Mouse (Mus musculus) forebrain, embryonic 13.5 days (tissue): Measurements from ENCODE around the gene Dok3. TPM values are rescaled to one million over a fixed set of nuclear protein-coding genes. Genes with fewer than 3 reads are reported as not detected.
A peak's percentile ranks its signal among the peaks of the same experiment; 100 is the strongest.

Experiments used
- ATAC-seq: fragments of 200-750 bp; cut with Nextera tagmentation; 2 replicates; pipeline ENCODE4 v1.8.0; 2017
- H3K27ac ChIP-seq: fragments of 300-500 bp; sonication (generic); 2 replicates; pipeline ENCODE4 v1.5.1; 2015; ENCODE audit warnings: inconsistent platforms, mild to moderate bottlenecking, moderate library complexity
- H3K27me3 ChIP-seq: fragments of 300-500 bp; sonication (generic); 2 replicates; pipeline ENCODE4 v1.6.1; 2015; ENCODE audit warnings: mild to moderate bottlenecking, inconsistent platforms
- H3K36me3 ChIP-seq: fragments of 300-500 bp; sonication (generic); 2 replicates; pipeline ENCODE4 v1.6.1; 2015; ENCODE audit warnings: mild to moderate bottlenecking, inconsistent platforms; ENCODE audit not compliant: poor library complexity, severe bottlenecking
- H3K4me1 ChIP-seq: fragments of 300-500 bp; sonication (generic); 2 replicates; pipeline ENCODE4 v1.6.1; 2015; ENCODE audit warnings: inconsistent platforms
- H3K4me2 ChIP-seq: fragments of 300-500 bp; sonication (generic); 2 replicates; pipeline ENCODE4 v1.6.1; 2015; ENCODE audit warnings: inconsistent platforms, mild to moderate bottlenecking, moderate library complexity
- H3K4me3 ChIP-seq: fragments of 300-500 bp; sonication (generic); 2 replicates; pipeline ENCODE4 v1.5.1; 2015; ENCODE audit warnings: mild to moderate bottlenecking, inconsistent platforms
- H3K9ac ChIP-seq: fragments of 300-500 bp; sonication (generic); 2 replicates; pipeline ENCODE4 v1.6.1; 2015; ENCODE audit warnings: mild to moderate bottlenecking, inconsistent platforms
- H3K9me3 ChIP-seq: fragments of 300-500 bp; sonication (generic); replicated peaks from 2 replicates; pipeline ENCODE4 v1.6.1; 2016; ENCODE audit warnings: inconsistent platforms
- WGBS: fragments of 180-500 bp; shearing (Covaris S2); methylation state at CpG from one replicate; pipeline ENCODE4 v1.1.7; 2015; 5-methylcytosine and 5-hydroxymethylcytosine counted together
- polyA plus RNA-seq: library from polyadenylated mRNA; unstranded; fragments of >200 nt; fragmentation: Nextera tagmentation; extraction: Ambion mirVana; gene quantifications from 2 replicates; pipeline ENCODE4 v1.2.1, GENCODE M21; 2015

The Dok3 gene
- polyA plus RNA-seq, 1 experiment from 2014 or later, result 2.1 TPM

GRCm38 (mm10) chr13:55502405-55502804 is 26.7 kb downstream of the Dok3 start:
- no peak for ATAC-seq

GRCm38 (mm10) chr13:55500575-55500974 is 28.5 kb downstream of the Dok3 start:
- H3K4me2 ChIP-seq, result no peak overlapping the region
- H3K4me1 ChIP-seq, result peaks cover 19% of the 10 kb centered on the region
- H3K27ac ChIP-seq, result no peak overlapping the region
- H3K9ac ChIP-seq, result no peak overlapping the region
- peaks cover 63% of the 10 kb centered on the region for H3K36me3 ChIP-seq
- H3K9me3 ChIP-seq, result no peaks in the 10 kb centered on the region
- H3K27me3 ChIP-seq, result no peaks in the 10 kb centered on the region
- 83% methylated on average over 10 of the region's 10 CpGs for WGBS
- no peak for ATAC-seq
- H3K4me3 ChIP-seq, result no peak overlapping the region

More at GRCm38 (mm10) chr13:55502405-55502804, 26.7 kb downstream of the Dok3 start:
- peaks cover 6% of the 10 kb centered on the region for H3K4me1 ChIP-seq
- H3K9ac ChIP-seq, result no peak overlapping the region
- no peaks in the 10 kb centered on the region for H3K9me3 ChIP-seq
- H3K36me3 ChIP-seq, result peaks cover 81% of the 10 kb centered on the region
- WGBS, result 90% methylated on average over 8 of the region's 8 CpGs
- H3K27me3 ChIP-seq, result no peaks in the 10 kb centered on the region
- no peak overlapping the region for H3K4me2 ChIP-seq
- H3K27ac ChIP-seq, result no peak overlapping the region
- H3K4me3 ChIP-seq, result no peak overlapping the region

DNA sequence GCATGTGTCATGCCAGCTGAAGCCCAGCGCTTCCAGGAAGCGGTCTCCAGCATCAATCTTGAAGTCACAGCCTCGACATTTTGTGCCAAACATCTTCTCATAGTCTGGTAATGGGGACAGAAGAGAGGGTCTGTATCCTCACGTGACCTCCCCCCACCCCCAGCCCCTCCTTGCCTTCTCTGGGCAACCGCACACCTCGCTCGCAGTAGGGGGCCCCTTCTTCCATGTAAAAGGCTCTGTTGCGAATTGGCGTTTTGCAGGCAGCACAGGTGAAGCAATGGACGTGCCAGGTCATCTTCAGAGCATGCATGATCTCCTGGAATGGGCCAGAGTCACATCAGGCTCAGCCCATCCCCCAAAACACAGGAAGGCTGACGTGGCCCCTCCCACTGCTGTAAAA is 30.2 kb downstream of the Dok3 start:
- Histone ChIP-seq H3K4me1 (peaks cover 35% of the 10 kb centered on the region), H3K9me3 (no peaks in the 10 kb centered on the region), H3K9ac (0 out of 2 replicates have a peak overlapping the region, but pooled peaks have one; percentile 0), H3K27me3 (no peaks in the 10 kb centered on the region), H3K4me2 (no peak overlapping the region), H3K36me3 (peaks cover 46% of the 10 kb centered on the region), H3K27ac (no peak overlapping the region), H3K4me3 (no peak overlapping the region)
- WGBS, result 43% methylated on average over 11 of the region's 11 CpGs
- no peak for ATAC-seq

DNA sequence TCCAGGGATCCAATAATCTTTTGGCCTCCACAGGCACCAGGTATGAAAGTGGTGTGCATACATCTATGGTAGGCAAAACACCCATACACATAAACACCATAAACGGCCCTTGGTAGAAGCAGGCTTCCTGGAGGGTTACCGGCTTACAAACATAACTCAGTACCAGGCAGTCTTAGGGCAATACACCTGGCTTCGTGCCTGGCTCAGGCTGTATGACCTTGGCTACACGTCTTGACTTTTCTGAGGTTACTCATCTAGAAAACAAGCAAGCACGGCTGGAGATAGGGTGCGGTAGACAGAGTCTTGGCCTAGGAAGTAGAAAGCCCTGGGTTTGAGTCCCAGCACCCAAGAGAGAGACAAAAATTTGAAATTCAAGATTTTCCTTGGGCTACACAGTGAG is 32.4 kb downstream of the Dok3 start:
- Histone ChIP-seq H3K9me3 (no peaks in the 10 kb centered on the region), H3K9ac (peak overlapping the region; percentile 17; the same call in 1 of the 2 replicates), H3K27me3 (no peaks in the 10 kb centered on the region), H3K4me1 (peaks cover 35% of the 10 kb centered on the region), H3K4me2 (no peak overlapping the region), H3K4me3 (no peak overlapping the region), H3K36me3 (peaks cover 26% of the 10 kb centered on the region; the same call in 1 of the 2 replicates), H3K27ac (peak overlapping the region; percentile 74; the same call in 1 of the 2 replicates)
- no peak for ATAC-seq
- WGBS, result 93% methylated on average over 6 of the region's 6 CpGs

GRCm38 (mm10) chr13:55495702-55496101 is 33.4 kb downstream of the Dok3 start:
- Histone ChIP-seq H3K27ac (peak overlapping the region; percentile 74), H3K4me3 (no peak overlapping the region), H3K4me2 (peak overlapping the region; percentile 24), H3K9ac (peak overlapping the region; percentile 17; the same call in 1 of the 2 replicates), H3K9me3 (no peaks in the 10 kb centered on the region), H3K27me3 (no peaks in the 10 kb centered on the region), H3K36me3 (peaks cover 20% of the 10 kb centered on the region; the same call in 1 of the 2 replicates), H3K4me1 (peaks cover 35% of the 10 kb centered on the region)
- ATAC-seq, result peak; percentile 36
- WGBS, result 11% methylated on average over 4 of the region's 4 CpGs

GRCm38 (mm10) chr13:55494883-55495621 is 34.0 kb downstream of the Dok3 start:
- Histone ChIP-seq H3K4me1 (peaks cover 35% of the 10 kb centered on the region), H3K9ac (peak overlapping the region; percentile 43; the same call in 1 of the 2 replicates), H3K4me2 (peak overlapping the region; percentile 34), H3K36me3 (peaks cover 15% of the 10 kb centered on the region; the same call in 1 of the 2 replicates), H3K27me3 (no peaks in the 10 kb centered on the region), H3K9me3 (no peaks in the 10 kb centered on the region), H3K27ac (peak overlapping the region; percentile 74), H3K4me3 (no peak overlapping the region)
- WGBS, result 13% methylated on average over 18 of the region's 18 CpGs
- ATAC-seq, result peak; percentile 66

GRCm38 (mm10) chr13:55494257-55494656 is 34.8 kb downstream of the Dok3 start:
- no peak overlapping the region for H3K4me2 ChIP-seq
- WGBS, result 15% methylated on average over 2 of the region's 2 CpGs
- H3K4me1 ChIP-seq, result peaks cover 35% of the 10 kb centered on the region
- H3K9ac ChIP-seq, result no peak overlapping the region
- 0 out of 2 replicates have a peak, but pooled peaks have one; percentile 36 for ATAC-seq
- H3K27ac ChIP-seq, result 0 out of 2 replicates have a peak overlapping the region, but pooled peaks have one; percentile 74
- no peak overlapping the region for H3K4me3 ChIP-seq
- peaks cover 15% of the 10 kb centered on the region; the same call in 1 of the 2 replicates for H3K36me3 ChIP-seq
- H3K9me3 ChIP-seq, result no peaks in the 10 kb centered on the region
- H3K27me3 ChIP-seq, result no peaks in the 10 kb centered on the region

- H3K27me3 ChIP-seq, result no peaks in the 10 kb centered on the region
- H3K9ac ChIP-seq, result peak within 1 kb of the TSS; percentile 100
- peaks cover 10% of the 10 kb centered on the region for H3K36me3 ChIP-seq
- H3K4me3 ChIP-seq, result peak within 1 kb of the TSS; percentile 99
- H3K4me2 ChIP-seq, result peak within 1 kb of the TSS; percentile 98
- no peaks in the 10 kb centered on the region for H3K9me3 ChIP-seq
- under 1% methylated on average over 37 of the region's 83 CpGs for WGBS
- peak within 1 kb of the TSS; percentile 99 for H3K27ac ChIP-seq
- peaks cover 42% of the 10 kb centered on the region for H3K4me1 ChIP-seq
- ATAC-seq, result peak; percentile 75
Measured at GRCm38 (mm10) chr13:55487578-55488498, 41.3 kb downstream of the Dok3 start, which contains the start of gene Dbn1. TSS of gene Dbn1 (minus strand) at chr13:55488111.

DNA sequence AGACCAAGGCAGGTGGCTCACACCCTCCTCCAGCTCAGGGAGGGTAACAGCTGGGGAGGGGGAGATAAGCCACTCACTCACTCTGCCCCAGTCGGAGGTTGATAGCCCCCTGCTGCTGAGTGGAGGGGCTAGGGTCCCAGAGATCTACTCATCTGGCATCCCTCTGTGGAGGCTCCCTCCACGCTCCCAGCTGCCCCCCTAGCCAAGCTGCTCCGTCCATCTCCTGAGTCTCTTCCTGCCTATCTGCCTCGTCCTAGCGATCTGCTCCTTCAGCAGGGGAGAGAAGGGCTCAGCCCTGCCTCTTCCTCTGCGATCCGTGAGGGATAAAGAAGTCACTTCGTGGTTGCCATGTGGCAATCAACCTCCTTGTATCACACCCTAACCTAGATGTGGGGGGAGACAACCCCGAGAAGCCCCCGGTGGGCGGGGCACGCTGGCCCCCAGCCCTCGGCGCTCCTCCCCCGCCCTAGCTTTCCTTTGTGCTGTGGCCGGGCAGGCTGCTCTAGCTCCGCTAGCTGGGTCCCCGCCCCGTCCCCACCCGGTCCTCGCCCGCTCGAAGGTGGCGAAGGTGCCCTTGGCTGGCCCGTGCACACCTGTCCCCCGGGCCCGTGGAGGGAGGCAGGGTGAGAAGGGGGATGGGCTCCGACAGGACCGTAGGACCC is 42.0 kb downstream of the Dok3 start:
- peak; percentile 43 for ATAC-seq
- WGBS, result 1% methylated on average over 29 of the region's 29 CpGs
- peak overlapping the region; percentile 99 for H3K27ac ChIP-seq

DNA sequence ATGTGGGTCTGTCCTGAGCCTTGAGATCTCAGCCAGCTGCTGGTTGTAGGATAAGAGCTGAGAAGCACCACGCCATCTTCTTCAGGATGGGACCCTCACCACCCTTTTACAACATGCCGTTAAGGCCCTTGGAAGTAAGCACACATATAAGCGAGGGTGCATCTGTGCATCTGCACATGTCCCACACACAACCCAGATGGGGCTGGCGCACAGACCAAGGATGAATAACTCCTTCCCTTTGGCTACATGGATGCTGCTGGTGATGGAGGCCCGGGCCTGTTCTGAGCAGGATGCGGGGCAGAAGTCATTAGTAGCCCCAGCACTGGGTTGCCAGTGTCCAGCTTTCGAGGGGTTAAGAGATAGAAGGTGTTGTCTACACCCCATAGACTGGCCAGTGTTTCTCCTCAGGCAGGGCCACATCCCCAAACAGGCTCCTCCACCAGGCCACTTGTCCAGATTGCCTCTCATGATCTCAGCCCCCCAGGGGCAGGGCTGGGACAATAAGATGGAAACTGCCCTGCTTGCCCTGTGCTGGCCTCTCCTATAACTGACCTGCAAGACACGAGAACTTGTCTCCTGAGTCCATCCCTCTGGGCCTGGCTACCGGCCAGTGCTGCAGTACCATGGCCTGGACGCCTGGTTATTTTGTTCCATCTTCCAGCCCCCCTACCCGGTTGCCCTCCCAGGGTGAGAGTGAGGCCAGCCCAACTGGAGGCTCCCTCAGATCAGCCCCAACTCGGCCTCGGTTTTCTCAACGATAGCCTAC is 42.9 kb downstream of the Dok3 start:
- Histone ChIP-seq H3K4me1 (peaks cover 56% of the 10 kb centered on the region), H3K4me3 (peak overlapping the region; percentile 99), H3K4me2 (peak overlapping the region; percentile 98), H3K9ac (peak overlapping the region; percentile 100), H3K27me3 (no peaks in the 10 kb centered on the region), H3K9me3 (no peaks in the 10 kb centered on the region), H3K27ac (peak overlapping the region; percentile 99), H3K36me3 (peaks cover 26% of the 10 kb centered on the region)
- WGBS, result 35% methylated on average over 14 of the region's 14 CpGs
- no peak for ATAC-seq

More for the DNA sequence above, 42.0 kb downstream of the Dok3 start:
- Histone ChIP-seq H3K36me3 (peaks cover 18% of the 10 kb centered on the region), H3K4me3 (peak overlapping the region; percentile 99), H3K9me3 (no peaks in the 10 kb centered on the region), H3K4me1 (peaks cover 50% of the 10 kb centered on the region), H3K4me2 (peak overlapping the region; percentile 98), H3K27me3 (no peaks in the 10 kb centered on the region), H3K9ac (peak overlapping the region; percentile 100)
